Comparison of ENCODE assay signal across 7 mouse cellular contexts in the genomic region with DNA sequence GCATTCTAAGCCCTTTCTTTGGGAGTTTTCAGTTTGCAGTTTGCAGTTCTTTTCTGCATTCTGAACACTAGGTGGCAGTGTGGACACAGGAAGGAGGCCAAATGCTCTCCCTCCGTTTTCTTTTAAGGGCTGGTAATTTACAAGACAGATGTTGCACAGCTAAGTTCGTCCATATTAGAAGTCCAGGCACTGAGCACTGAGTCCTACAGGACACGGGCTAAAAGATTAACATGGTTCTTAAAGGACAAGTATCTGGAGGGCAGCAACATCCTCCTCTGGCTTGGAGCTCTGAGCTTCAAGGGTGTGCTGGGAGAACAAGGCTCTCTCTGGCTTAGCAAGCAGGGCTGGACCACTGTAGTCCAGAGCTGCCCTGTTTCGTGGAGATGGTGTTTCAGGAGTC.
DNase-seq lines count a peak whose midpoint lies in the region; ATAC-seq and TF ChIP-seq lines count a peak whose summit lies in the region.

No protein-coding gene starts in this region.

- peak; percentile 58 for ATAC-seq in inflammation-experienced regulatory T-cells, adult 6 months
- ATAC-seq in neural tube, embryonic 15.5 days (ENCODE audit: low FRiP score) = peak; percentile 42; the same call in 1 of the 2 replicates

- H3K79me3 ChIP-seq in C2C12 (ENCODE audit: low read depth) = no peaks in the 10 kb centered on the region

- DNase-seq in 3T3-L1 (ENCODE audit: low read depth, low spot score) = peak; percentile 85
- DNase-seq in cerebellum, adult 8-10 months = peak; percentile 30
- peak; percentile 35 for DNase-seq in gastrocnemius, postnatal 10 days
- no peak for DNase-seq in lung, adult 2 months

- H3K36me3 ChIP-seq in C2C12 (ENCODE audit: control insufficient read depth, insufficient read depth) = no peaks in the 10 kb centered on the region
- H3K36me3 ChIP-seq in neural tube, embryonic 15.5 days = no peaks in the 10 kb centered on the region

- no peak overlapping the region for H3K9ac ChIP-seq in neural tube, embryonic 15.5 days (replicated peaks)

- H3K9me3 ChIP-seq in neural tube, embryonic 15.5 days (replicated peaks) = no peaks in the 10 kb centered on the region

- no peak overlapping the region for H3ac ChIP-seq in C2C12 (ENCODE audit: control insufficient read depth, insufficient read length, low read depth)

- no peaks in the 10 kb centered on the region for H3K4me1 ChIP-seq in lung, adult 2 months (ENCODE audit: control insufficient read depth, insufficient read depth, low read length)
- H3K4me1 ChIP-seq in neural tube, embryonic 15.5 days = peaks cover 3% of the 10 kb centered on the region; the same call in 1 of the 2 replicates

- peak; percentile 23 for TF ChIP-seq CTCF in C2C12 (IDR thresholded peaks at IDR 0.05; ENCODE audit: control insufficient read depth, insufficient read depth, insufficient read length)
- peak; percentile 37; the same call in 1 of the 2 replicates for TF ChIP-seq CTCF in lung, adult 2 months (IDR thresholded peaks at IDR 0.05; ENCODE audit: insufficient read depth, low read length)

- H3K79me2 ChIP-seq in C2C12 (ENCODE audit: control insufficient read depth, insufficient read depth) = no peaks in the 10 kb centered on the region

- H3K4me2 ChIP-seq in neural tube, embryonic 15.5 days = peak overlapping the region; percentile 47

- no peak for TF ChIP-seq POLR2A in lung, adult 2 months (IDR thresholded peaks at IDR 0.05; ENCODE audit: borderline replicate concordance, extremely low read depth, low read depth, low read length)

- 6% methylated on average over 4 of the region's 4 CpGs for WGBS in lung, adult 2 months
- WGBS in neural tube, embryonic 15.5 days = 5% methylated on average over 4 of the region's 4 CpGs

- no peak overlapping the region for H3K27ac ChIP-seq in neural tube, embryonic 15.5 days (replicated peaks)

- H3K27me3 ChIP-seq in C2C12 (ENCODE audit: control insufficient read depth, insufficient read depth, insufficient read length) = no peaks in the 10 kb centered on the region
- no peaks in the 10 kb centered on the region for H3K27me3 ChIP-seq in neural tube, embryonic 15.5 days (replicated peaks)

- no peak overlapping the region for H3K4me3 ChIP-seq in C2C12 (ENCODE audit: insufficient read depth, poor library complexity, severe bottlenecking)
- H3K4me3 ChIP-seq in lung, adult 2 months (replicated peaks; ENCODE audit: extremely low read depth, low read depth, low read length) = no peak overlapping the region
- H3K4me3 ChIP-seq in neural tube, embryonic 15.5 days (replicated peaks) = no peak overlapping the region

TF ChIP-seq in C2C12, 6 proteins besides CTCF, POLR2A, EP300 and RAD21:
- TF ChIP-seq FOSL1 (IDR thresholded peaks at IDR 0.05; ENCODE audit: insufficient read depth, low read length, poor library complexity, severe bottlenecking) = no peak
- TF ChIP-seq CEBPB (IDR thresholded peaks at IDR 0.05; ENCODE audit: low read depth) = no peak
- TF ChIP-seq MAX (IDR thresholded peaks at IDR 0.05) = no peak
- TF ChIP-seq MYOD1 (IDR thresholded peaks at IDR 0.05; ENCODE audit: control insufficient read depth, insufficient read length, low read depth) = no peak
- TF ChIP-seq USF1 (IDR thresholded peaks at IDR 0.05; ENCODE audit: low read depth) = no peak
- TF ChIP-seq MYOG (IDR thresholded peaks at IDR 0.05; ENCODE audit: control insufficient read depth, extremely low read depth, insufficient read length) = no peak
TF ChIP-seq in C2C12: peak in this region for 0.
